Mouse (Mus musculus): ENCODE data around the gene Fut8. TPM values are rescaled to one million over a fixed set of nuclear protein-coding genes. Genes with fewer than 3 reads are reported as not detected.

Gene Fut8
- polyA plus RNA-seq, 1 experiment from 2014 or later: 13.8 TPM

- H3K27ac ChIP-seq: no peak overlapping the region
- no peaks in the 10 kb centered on the region for H3K27me3 ChIP-seq
- H3K36me3 ChIP-seq: no peaks in the 10 kb centered on the region
- 67% methylated on average over 4 of the region's 4 CpGs for WGBS (ENCODE audit: insufficient replicate concordance)
- no peak for DNase-seq
- peaks cover 10% of the 10 kb centered on the region; the same call in 1 of the 2 replicates for H3K4me1 ChIP-seq (replicated peaks)
- H3K4me3 ChIP-seq (replicated peaks): no peak overlapping the region
- no peak overlapping the region for H3K4me2 ChIP-seq
- no peak for ATAC-seq (ENCODE audit: low read depth)
- no peaks in the 10 kb centered on the region for H3K9me3 ChIP-seq (replicated peaks)
- no peak overlapping the region for H3K9ac ChIP-seq
Observed at GRCm38 (mm10) chr12:77203136-77203535, 34.8 kb upstream of the Fut8 start.

DNA sequence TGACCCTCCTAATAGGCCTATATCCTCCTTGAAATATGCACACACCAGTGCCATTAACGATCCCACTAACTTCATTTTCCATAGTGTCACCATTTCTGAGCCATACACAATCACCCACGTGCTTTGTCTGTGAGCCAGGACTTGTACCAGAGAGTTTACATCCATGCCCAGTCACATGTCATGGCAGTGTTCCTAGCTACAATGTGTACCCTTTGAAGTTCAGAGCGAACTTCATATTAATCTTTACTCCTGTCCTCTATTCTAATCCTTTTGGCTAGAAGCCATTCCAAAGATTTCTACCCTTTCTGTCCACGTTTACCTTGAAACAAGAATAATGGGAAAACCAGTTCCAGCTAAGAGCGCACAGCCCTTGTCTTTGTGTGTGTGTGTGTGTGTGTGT, 31.1 kb upstream of the Fut8 start:
- no peak for ATAC-seq (ENCODE audit: low read depth)
- no peak for DNase-seq
- Histone ChIP-seq H3K4me2 (no peak overlapping the region), H3K27ac (no peak overlapping the region), H3K36me3 (no peaks in the 10 kb centered on the region), H3K4me1 (replicated peaks) (peaks cover 10% of the 10 kb centered on the region), H3K27me3 (no peaks in the 10 kb centered on the region), H3K9ac (no peak overlapping the region), H3K4me3 (replicated peaks) (no peak overlapping the region), H3K9me3 (replicated peaks) (no peaks in the 10 kb centered on the region)
- WGBS (ENCODE audit: insufficient replicate concordance): 71% methylated on average over 5 of the region's 5 CpGs

- Histone ChIP-seq H3K4me2 (no peak overlapping the region), H3K27ac (no peak overlapping the region), H3K27me3 (no peaks in the 10 kb centered on the region), H3K4me1 (replicated peaks) (peaks cover 10% of the 10 kb centered on the region), H3K36me3 (no peaks in the 10 kb centered on the region), H3K4me3 (replicated peaks) (no peak overlapping the region), H3K9me3 (replicated peaks) (no peaks in the 10 kb centered on the region), H3K9ac (no peak overlapping the region)
- WGBS (ENCODE audit: insufficient replicate concordance): 50% methylated on average over 2 of the region's 2 CpGs
- ATAC-seq (ENCODE audit: low read depth) (no peak), DNase-seq (no peak)
Observed at GRCm38 (mm10) chr12:77208056-77208455, 29.9 kb upstream of the Fut8 start.

DNA sequence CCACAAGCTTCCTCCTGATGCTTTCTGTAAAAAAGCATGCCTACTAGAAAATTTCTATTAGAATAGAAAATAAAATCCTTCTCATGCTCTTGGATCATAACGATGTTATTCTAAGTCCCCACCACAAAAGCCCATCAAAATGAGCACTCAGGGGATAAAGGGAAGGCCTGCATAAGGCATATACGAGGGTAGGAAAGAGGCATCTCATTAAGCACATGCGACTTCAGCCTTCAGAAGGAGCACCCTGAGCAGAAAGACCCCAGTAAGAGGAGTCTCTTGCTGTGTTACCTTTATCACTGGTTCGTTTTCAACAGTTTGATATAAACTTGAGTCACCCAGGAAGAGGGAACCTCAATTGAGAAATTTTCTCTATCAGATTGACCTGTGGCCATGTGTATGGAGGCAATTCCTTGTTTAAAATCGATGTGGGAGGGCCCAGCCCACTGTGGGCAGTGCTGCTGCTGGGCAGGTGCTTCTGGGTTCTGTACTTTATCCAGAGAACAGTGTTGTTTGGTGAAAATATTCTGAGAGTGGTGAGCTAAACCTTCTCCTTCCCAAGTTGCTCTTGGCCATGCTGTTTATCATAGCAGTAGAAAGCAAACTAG, 29.2 kb upstream of the Fut8 start:
- H3K4me1 ChIP-seq (replicated peaks): peaks cover 7% of the 10 kb centered on the region
- H3K9ac ChIP-seq: no peak overlapping the region
- DNase-seq (no peak), ATAC-seq (ENCODE audit: low read depth) (no peak)
- no peaks in the 10 kb centered on the region for H3K36me3 ChIP-seq
- no peak overlapping the region for H3K4me2 ChIP-seq
- no peak overlapping the region for H3K27ac ChIP-seq
- no peak overlapping the region for H3K4me3 ChIP-seq (replicated peaks)
- no peaks in the 10 kb centered on the region for H3K9me3 ChIP-seq (replicated peaks)
- WGBS (ENCODE audit: insufficient replicate concordance): 62% methylated on average over 5 of the region's 5 CpGs
- no peaks in the 10 kb centered on the region for H3K27me3 ChIP-seq

- Histone ChIP-seq H3K4me1 (replicated peaks) (peaks cover 13% of the 10 kb centered on the region), H3K9me3 (replicated peaks) (no peaks in the 10 kb centered on the region), H3K27ac (no peak overlapping the region), H3K27me3 (no peaks in the 10 kb centered on the region), H3K4me2 (no peak overlapping the region), H3K36me3 (no peaks in the 10 kb centered on the region), H3K9ac (no peak overlapping the region), H3K4me3 (replicated peaks) (no peak overlapping the region)
- ATAC-seq (ENCODE audit: low read depth) (no peak), DNase-seq (no peak)
- WGBS (ENCODE audit: insufficient replicate concordance): 55% methylated on average over 7 of the region's 7 CpGs
Observed at GRCm38 (mm10) chr12:77211695-77212208, 26.2 kb upstream of the Fut8 start.

DNA sequence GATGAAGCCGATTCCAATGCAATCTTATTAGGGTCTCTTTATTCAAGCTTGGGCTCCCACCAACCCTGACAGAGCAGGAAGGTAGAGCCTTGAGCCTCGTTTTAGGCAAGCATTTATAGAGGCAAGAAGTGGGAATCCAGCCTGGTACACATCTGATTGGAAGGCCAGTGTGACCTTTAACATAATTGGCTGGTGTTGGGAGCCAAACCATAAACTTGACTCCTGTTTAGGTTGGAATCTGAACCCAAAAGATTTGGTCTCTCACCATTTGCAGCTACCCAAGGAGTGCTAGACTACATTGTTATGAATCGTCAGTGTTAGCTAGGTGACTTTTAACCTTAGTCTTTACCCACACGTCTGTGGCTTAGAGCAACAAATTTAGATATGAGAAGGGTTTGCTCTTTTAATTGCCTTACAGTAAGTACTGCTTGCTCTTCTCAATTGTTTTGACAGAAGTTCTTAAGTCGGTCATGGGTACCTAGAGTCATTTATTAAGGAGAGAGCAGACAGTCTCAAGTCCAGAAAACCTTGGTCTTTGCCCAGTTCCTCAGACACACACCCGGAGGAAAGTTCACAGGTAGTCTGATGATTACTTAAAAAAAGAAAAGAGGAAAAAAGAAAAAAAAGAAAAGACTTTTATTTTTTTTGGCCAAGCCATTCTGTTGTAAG, 23.9 kb upstream of the Fut8 start:
- Histone ChIP-seq H3K36me3 (no peaks in the 10 kb centered on the region), H3K9me3 (replicated peaks) (no peaks in the 10 kb centered on the region), H3K4me1 (replicated peaks) (peaks cover 16% of the 10 kb centered on the region), H3K27me3 (no peaks in the 10 kb centered on the region), H3K9ac (no peak overlapping the region), H3K4me3 (replicated peaks) (no peak overlapping the region), H3K4me2 (no peak overlapping the region), H3K27ac (no peak overlapping the region)
- WGBS (ENCODE audit: insufficient replicate concordance): 65% methylated on average over 6 of the region's 6 CpGs
- ATAC-seq (ENCODE audit: low read depth) (no peak), DNase-seq (no peak)

DNA sequence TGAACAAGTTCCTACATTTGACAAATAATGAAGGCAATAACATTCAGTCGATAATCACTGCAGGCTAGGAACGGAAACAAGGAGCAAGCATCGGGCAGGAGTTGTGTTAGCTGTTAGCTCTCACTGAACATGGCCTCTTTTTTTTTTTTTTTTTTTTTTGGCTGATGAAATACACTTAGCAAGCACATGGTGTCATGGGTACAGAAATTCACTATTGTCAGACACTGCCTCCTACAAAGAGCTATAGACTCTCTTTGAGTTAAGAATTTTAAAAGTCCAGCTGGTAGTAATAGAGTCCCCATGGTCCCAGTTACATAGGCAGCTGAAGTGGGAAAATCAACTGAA, 23.4 kb upstream of the Fut8 start:
- no peak overlapping the region for H3K9ac ChIP-seq
- DNase-seq (no peak), ATAC-seq (ENCODE audit: low read depth) (no peak)
- 87% methylated on average over 3 of the region's 3 CpGs for WGBS (ENCODE audit: insufficient replicate concordance)
- no peak overlapping the region for H3K27ac ChIP-seq
- no peak overlapping the region for H3K4me2 ChIP-seq
- H3K4me1 ChIP-seq (replicated peaks): peaks cover 16% of the 10 kb centered on the region
- H3K4me3 ChIP-seq (replicated peaks): no peak overlapping the region
- H3K9me3 ChIP-seq (replicated peaks): no peaks in the 10 kb centered on the region
- no peaks in the 10 kb centered on the region for H3K36me3 ChIP-seq
- no peaks in the 10 kb centered on the region for H3K27me3 ChIP-seq

- 42% methylated on average over 11 of the region's 11 CpGs for WGBS (ENCODE audit: insufficient replicate concordance)
- no peak for ATAC-seq (ENCODE audit: low read depth)
- H3K4me2 ChIP-seq: peak overlapping the region; percentile 30; the same call in 1 of the 2 replicates
Observed at GRCm38 (mm10) chr12:77216511-77217192, 21.3 kb upstream of the Fut8 start.

DNA sequence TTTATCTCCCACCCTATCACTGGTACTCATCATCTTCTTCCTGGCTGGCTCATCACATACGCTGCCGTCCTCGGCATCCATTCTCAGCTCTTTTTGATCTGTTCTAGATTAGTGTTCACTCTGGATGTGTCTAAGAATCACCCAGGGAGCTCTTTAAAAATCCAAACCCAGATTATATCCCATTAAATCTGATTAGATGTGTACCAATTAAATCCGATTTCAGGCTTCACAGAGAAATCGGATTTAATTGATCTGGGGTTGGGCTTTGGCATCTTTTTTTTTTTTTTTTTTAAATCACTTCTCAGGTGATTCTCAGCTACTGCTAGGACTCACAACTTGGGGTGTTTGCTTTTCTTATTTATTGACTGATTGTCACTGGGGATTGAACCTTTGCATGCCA, 17.3 kb upstream of the Fut8 start:
- DNase-seq (no peak), ATAC-seq (ENCODE audit: low read depth) (no peak)
- no peak overlapping the region for H3K4me3 ChIP-seq (replicated peaks)
- H3K4me1 ChIP-seq (replicated peaks): peaks cover 29% of the 10 kb centered on the region
- no peak overlapping the region for H3K4me2 ChIP-seq
- H3K36me3 ChIP-seq: no peaks in the 10 kb centered on the region
- no peak overlapping the region for H3K27ac ChIP-seq
- H3K27me3 ChIP-seq: no peaks in the 10 kb centered on the region
- H3K9me3 ChIP-seq (replicated peaks): no peaks in the 10 kb centered on the region
- no peak overlapping the region for H3K9ac ChIP-seq
- WGBS (ENCODE audit: insufficient replicate concordance): 54% methylated on average over 5 of the region's 5 CpGs

More at GRCm38 (mm10) chr12:77216511-77217192, 21.3 kb upstream of the Fut8 start:
- Histone ChIP-seq H3K9ac (no peak overlapping the region), H3K4me3 (replicated peaks) (no peak overlapping the region), H3K27ac (no peak overlapping the region), H3K4me1 (replicated peaks) (peaks cover 15% of the 10 kb centered on the region), H3K36me3 (no peaks in the 10 kb centered on the region), H3K9me3 (replicated peaks) (no peaks in the 10 kb centered on the region), H3K27me3 (no peaks in the 10 kb centered on the region)
- peak; percentile 22 for DNase-seq

DNA sequence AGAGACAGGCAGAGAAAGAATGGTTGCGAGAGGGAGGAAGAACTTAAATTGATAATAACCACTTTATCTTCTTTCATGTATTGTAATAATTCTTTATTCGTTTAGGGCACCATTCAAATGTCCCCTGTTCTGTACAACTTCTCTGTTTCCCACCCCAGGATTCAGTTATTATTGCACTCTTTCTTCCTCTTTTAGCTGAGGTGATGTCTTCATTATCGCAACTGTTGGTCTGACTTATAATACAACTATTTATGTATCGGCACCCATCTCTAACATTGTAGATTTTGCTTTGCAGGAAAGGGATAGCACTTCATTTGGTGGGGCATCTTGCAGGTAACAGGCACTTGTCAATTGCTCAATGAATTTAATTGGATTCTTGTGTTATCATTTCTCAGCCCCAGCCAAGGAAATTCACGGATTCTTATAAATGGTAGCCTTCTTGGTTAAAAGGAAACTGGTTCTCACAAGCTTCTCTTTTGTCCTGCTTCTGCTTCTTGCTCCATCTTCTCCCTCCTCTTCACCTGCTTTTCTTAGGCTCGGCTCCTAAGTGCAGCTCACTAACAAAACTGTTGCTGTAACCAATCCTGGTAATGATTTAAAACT, 15.6 kb upstream of the Fut8 start:
- ATAC-seq (ENCODE audit: low read depth): no peak
- no peaks in the 10 kb centered on the region for H3K9me3 ChIP-seq (replicated peaks)
- no peaks in the 10 kb centered on the region for H3K27me3 ChIP-seq
- H3K36me3 ChIP-seq: no peaks in the 10 kb centered on the region
- DNase-seq: no peak
- WGBS (ENCODE audit: insufficient replicate concordance): 69% methylated on average over 6 of the region's 6 CpGs
- H3K27ac ChIP-seq: no peak overlapping the region
- H3K4me1 ChIP-seq (replicated peaks): peaks cover 24% of the 10 kb centered on the region
- no peak overlapping the region for H3K9ac ChIP-seq
- no peak overlapping the region for H3K4me3 ChIP-seq (replicated peaks)
- H3K4me2 ChIP-seq: no peak overlapping the region

- WGBS (ENCODE audit: insufficient replicate concordance): 88% methylated on average over 3 of the region's 3 CpGs
- DNase-seq: no peak
Observed at GRCm38 (mm10) chr12:77223595-77223994, 14.3 kb upstream of the Fut8 start.

More at GRCm38 (mm10) chr12:77223595-77223994, 14.3 kb upstream of the Fut8 start:
- H3K27me3 ChIP-seq: no peaks in the 10 kb centered on the region
- no peaks in the 10 kb centered on the region for H3K36me3 ChIP-seq
- no peaks in the 10 kb centered on the region for H3K9me3 ChIP-seq (replicated peaks)
- H3K9ac ChIP-seq: no peak overlapping the region
- no peak overlapping the region for H3K4me2 ChIP-seq
- H3K4me3 ChIP-seq (replicated peaks): no peak overlapping the region
- ATAC-seq (ENCODE audit: low read depth): no peak
- H3K4me1 ChIP-seq (replicated peaks): peaks cover 24% of the 10 kb centered on the region
- no peak overlapping the region for H3K27ac ChIP-seq

All from liver, embryonic 13.5 days (tissue).